13 mouse cellular contexts compared by ENCODE assay signal in genomic region chr2:127889979-127890378, GRCm38 (mm10). TPM values are rescaled to one million over a fixed set of nuclear protein-coding genes. Genes with fewer than 3 reads are reported as not detected.
"Had no signal": no experiment of that assay in that cellular context is flagged by ENCODE, and none has a peak within 500 bp of the region (broad histone marks: within the 10 kb centered on the region; RNA-seq: fewer than 3 reads in every experiment).

No protein-coding gene starts in this region.

- H3K9me3 ChIP-seq: liver, embryonic 15.5 days; lung, embryonic 15.5 days; megakaryocyte, embryonic 14.5 days; midbrain, embryonic 15.5 days; neural tube, embryonic 13.5 days had no signal

- H3K4me2 ChIP-seq: liver, embryonic 11.5 days; liver, embryonic 15.5 days; lung, embryonic 15.5 days; midbrain, embryonic 11.5 days; midbrain, embryonic 15.5 days; neural tube, embryonic 13.5 days had no signal

- H3K36me3 ChIP-seq: liver, embryonic 15.5 days; lung, embryonic 15.5 days; midbrain, embryonic 15.5 days; neural tube, embryonic 13.5 days had no signal

- H3K27ac ChIP-seq: liver, embryonic 15.5 days; macrophage; midbrain, embryonic 15.5 days; neural tube, embryonic 13.5 days had no signal

- H3K4me3 ChIP-seq: liver, embryonic 15.5 days; lung, embryonic 15.5 days; megakaryocyte, embryonic 14.5 days; midbrain, embryonic 15.5 days; neural tube, embryonic 13.5 days had no signal

- H3K4me1 ChIP-seq: liver, embryonic 15.5 days; megakaryocyte, embryonic 14.5 days; midbrain, embryonic 15.5 days had no signal

- H3K9ac ChIP-seq: liver, embryonic 15.5 days; lung, embryonic 15.5 days; midbrain, embryonic 15.5 days; neural tube, embryonic 13.5 days had no signal

RNA-seq across cellular contexts. Expression of gene Acoxl, which starts 51.3 kb away (rescaled TPM):
- total RNA-seq: layer of hippocampus, adult 8-10 months; layer of hippocampus, postnatal 14 days; left cerebral cortex, adult 18-20 months; left cerebral cortex, postnatal 10 days; left cerebral cortex, postnatal 4 days had no signal
- polyA plus RNA-seq: liver, embryonic 15.5 days; macrophage had no signal

RNA-seq across cellular contexts. Expression of gene Bub1, which starts 58.3 kb away (rescaled TPM):
- total RNA-seq: left cerebral cortex, adult 18-20 months had no signal
